Mouse (Mus musculus) myocyte (in vitro differentiated cells): ENCODE data around the gene Nkiras1. TPM values are rescaled to one million over a fixed set of nuclear protein-coding genes. Genes with fewer than 3 reads are reported as not detected.

Experiments used
- H3K27me3 ChIP-seq: one replicate; pipeline ENCODE4 v1.6.1; 2011; ENCODE audit not compliant: control insufficient read depth, insufficient read depth, insufficient read length
- H3K36me3 ChIP-seq: one replicate; pipeline ENCODE4 v1.6.1; 2011; ENCODE audit not compliant: control insufficient read depth, insufficient read depth
- H3K4me2 ChIP-seq: one replicate; pipeline ENCODE4 v1.6.1; 2011; ENCODE audit warnings: low read depth, control low read depth
- H3K4me3 ChIP-seq: one replicate; pipeline ENCODE4 v1.5.1; 2011; ENCODE audit warnings: mild to moderate bottlenecking, control low read depth, moderate library complexity
- H3K79me2 ChIP-seq: one replicate; pipeline ENCODE4 v1.6.1; 2011; ENCODE audit not compliant: control insufficient read depth, insufficient read depth
- H3ac ChIP-seq: one replicate; pipeline ENCODE4 v1.6.1; 2011; ENCODE audit not compliant: control insufficient read depth, insufficient read length
- CEBPB ChIP-seq: IDR thresholded peaks from 2 replicates; pipeline ENCODE4 v1.6.1; 2011; ENCODE audit warnings: mild to moderate bottlenecking, moderate library complexity; ENCODE audit not compliant: poor library complexity, insufficient read depth, severe bottlenecking
- E2F4 ChIP-seq: IDR thresholded peaks from one replicate; pipeline ENCODE4 v1.6.1; 2011; ENCODE audit warnings: mild to moderate bottlenecking, control low read depth, moderate library complexity; ENCODE audit not compliant: insufficient read depth
- MAX ChIP-seq: IDR thresholded peaks from one replicate; pipeline ENCODE4 v1.6.1; 2011; ENCODE audit warnings: low read depth, mild to moderate bottlenecking, control low read depth
- MYOD1 ChIP-seq, 3 experiments: IDR thresholded peaks; one replicate each; pipeline ENCODE4 v1.6.1; 2011; ENCODE audit warnings: control low read depth in 2 of 3, low read depth in 2 of 3, mild to moderate bottlenecking in 2 of 3, moderate library complexity in 1 of 3; ENCODE audit not compliant: insufficient read length in 2 of 3, control insufficient read depth in 1 of 3
- MYOG ChIP-seq, 3 experiments: IDR thresholded peaks; one replicate each; pipeline ENCODE4 v1.6.1; 2011; ENCODE audit warnings: control low read depth in 2 of 3, low read depth in 2 of 3, mild to moderate bottlenecking in 2 of 3; ENCODE audit not compliant: insufficient read length in 2 of 3, control insufficient read depth in 1 of 3, insufficient read depth in 1 of 3
- POLR2A ChIP-seq: IDR thresholded peaks from one replicate; pipeline ENCODE4 v1.6.1; 2011; ENCODE audit warnings: low read depth, mild to moderate bottlenecking, control low read depth, moderate library complexity; ENCODE audit not compliant: insufficient read length
- POLR2AphosphoS2 ChIP-seq: IDR thresholded peaks from one replicate; pipeline ENCODE4 v1.6.1; 2011; ENCODE audit warnings: low read depth, control low read depth; ENCODE audit not compliant: insufficient read length
- REST ChIP-seq: IDR thresholded peaks from one replicate; pipeline ENCODE4 v1.6.1; 2011; ENCODE audit warnings: mild to moderate bottlenecking, control low read depth, moderate library complexity; ENCODE audit not compliant: insufficient read depth, insufficient read length
- SRF ChIP-seq: IDR thresholded peaks from one replicate; pipeline ENCODE4 v1.6.1; 2011; ENCODE audit warnings: low read depth; ENCODE audit not compliant: control insufficient read depth, insufficient read length
- TCF12 ChIP-seq: IDR thresholded peaks from one replicate; pipeline ENCODE4 v1.6.1; 2011; ENCODE audit warnings: mild to moderate bottlenecking, control low read depth; ENCODE audit not compliant: poor library complexity, insufficient read depth, severe bottlenecking
- TCF3 ChIP-seq: IDR thresholded peaks from one replicate; pipeline ENCODE4 v1.6.1; 2011; ENCODE audit warnings: low read depth, control low read depth; ENCODE audit not compliant: insufficient read length
- USF1 ChIP-seq: IDR thresholded peaks from one replicate; pipeline ENCODE4 v1.6.1; 2011; ENCODE audit warnings: low read depth, mild to moderate bottlenecking, control low read depth, moderate library complexity
- polyA plus RNA-seq: library from polyadenylated mRNA; unstranded; fragments of >200 nt; fragmentation: generic; extraction: Trizol; gene quantifications from one replicate; pipeline ENCODE4 v1.2.1, GENCODE M21; 2012; ENCODE audit warnings: missing spikeins

The Nkiras1 gene
- polyA plus RNA-seq, 1 experiment, result 10.3 TPM

GRCm38 (mm10) chr14:18301591-18301990 lies 30.7 kb downstream of the Nkiras1 start:
- no peak overlapping the region for H3ac ChIP-seq
- TF ChIP-seq TCF12 (no peak), E2F4 (no peak), POLR2AphosphoS2 (no peak), SRF (no peak), USF1 (no peak), POLR2A (no peak)

GRCm38 (mm10) chr14:18302750-18303149 lies 31.8 kb downstream of the Nkiras1 start:
- no peak overlapping the region for H3K4me3 ChIP-seq
- H3K79me2 ChIP-seq, result peaks cover 4% of the 10 kb centered on the region
- no peak overlapping the region for H3ac ChIP-seq
- H3K27me3 ChIP-seq, result no peaks in the 10 kb centered on the region
- no peak overlapping the region for H3K4me2 ChIP-seq
- TF ChIP-seq REST (no peak), POLR2AphosphoS2 (no peak)
- no peaks in the 10 kb centered on the region for H3K36me3 ChIP-seq

More at GRCm38 (mm10) chr14:18301591-18301990, 30.7 kb downstream of the Nkiras1 start:
- no peak overlapping the region for H3K4me2 ChIP-seq
- no peak overlapping the region for H3K4me3 ChIP-seq
- no peaks in the 10 kb centered on the region for H3K27me3 ChIP-seq
- H3K36me3 ChIP-seq, result no peaks in the 10 kb centered on the region
- peaks cover 4% of the 10 kb centered on the region for H3K79me2 ChIP-seq

- H3K27me3 ChIP-seq, result no peaks in the 10 kb centered on the region
- H3K36me3 ChIP-seq, result no peaks in the 10 kb centered on the region
- no peak overlapping the region for H3K4me2 ChIP-seq
- peaks cover 6% of the 10 kb centered on the region for H3K79me2 ChIP-seq
- no peak for TF ChIP-seq MAX
- TF ChIP-seq TCF3, result no peak
- no peak for TF ChIP-seq TCF12
- peak in 2 of 3 experiments; percentile 38 to 59 for TF ChIP-seq MYOD1 (IDR thresholded peaks at IDR 0.05; ENCODE audit: control insufficient read depth in 1 of 3, insufficient read length in 2 of 3, low read depth in 2 of 3)
- TF ChIP-seq POLR2AphosphoS2, result no peak
- TF ChIP-seq SRF, result no peak
- TF ChIP-seq REST, result no peak
- peak in 2 of 3 experiments; percentile 46 to 59 for TF ChIP-seq MYOG (IDR thresholded peaks at IDR 0.05; ENCODE audit: control insufficient read depth in 1 of 3, insufficient read depth in 1 of 3, insufficient read length in 2 of 3, low read depth in 2 of 3)
- no peak for TF ChIP-seq E2F4
- TF ChIP-seq USF1, result no peak
- no peak overlapping the region for H3ac ChIP-seq
- no peak overlapping the region for H3K4me3 ChIP-seq
Observed at GRCm38 (mm10) chr14:18303262-18303661, 32.3 kb downstream of the Nkiras1 start.

GRCm38 (mm10) chr14:18304165-18304564 lies 33.2 kb downstream of the Nkiras1 start:
- Histone ChIP-seq H3K4me3 (no peak overlapping the region), H3K36me3 (no peaks in the 10 kb centered on the region), H3ac (no peak overlapping the region), H3K4me2 (no peak overlapping the region), H3K79me2 (peaks cover 6% of the 10 kb centered on the region), H3K27me3 (no peaks in the 10 kb centered on the region)
- TF ChIP-seq REST, result no peak
- TF ChIP-seq MAX, result no peak
- TF ChIP-seq TCF12, result no peak
- no peak for TF ChIP-seq POLR2AphosphoS2
- TF ChIP-seq POLR2A, result no peak
- TF ChIP-seq E2F4, result no peak
- no peak for TF ChIP-seq MYOG (IDR thresholded peaks at IDR 0.05; ENCODE audit: control insufficient read depth in 1 of 3, insufficient read depth in 1 of 3, insufficient read length in 2 of 3, low read depth in 2 of 3)
- no peak for TF ChIP-seq TCF3
- no peak for TF ChIP-seq MYOD1 (IDR thresholded peaks at IDR 0.05; ENCODE audit: control insufficient read depth in 1 of 3, insufficient read length in 2 of 3, low read depth in 2 of 3)
- no peak for TF ChIP-seq CEBPB
- no peak for TF ChIP-seq SRF
- no peak for TF ChIP-seq USF1

GRCm38 (mm10) chr14:18317457-18318411 lies 46.8 kb downstream of the Nkiras1 start:
- Histone ChIP-seq H3K4me3 (no peak overlapping the region), H3K36me3 (no peaks in the 10 kb centered on the region), H3ac (no peak overlapping the region), H3K4me2 (no peak overlapping the region), H3K27me3 (no peaks in the 10 kb centered on the region), H3K79me2 (peaks cover 23% of the 10 kb centered on the region)
- TF ChIP-seq MYOD1 (IDR thresholded peaks at IDR 0.05; ENCODE audit: control insufficient read depth in 1 of 3, insufficient read length in 2 of 3, low read depth in 2 of 3), result no peak
- TF ChIP-seq TCF12, result no peak
- no peak for TF ChIP-seq MAX
- no peak for TF ChIP-seq MYOG (IDR thresholded peaks at IDR 0.05; ENCODE audit: control insufficient read depth in 1 of 3, insufficient read depth in 1 of 3, insufficient read length in 2 of 3, low read depth in 2 of 3)
- TF ChIP-seq E2F4, result no peak
- no peak for TF ChIP-seq TCF3
- TF ChIP-seq SRF, result no peak
- no peak for TF ChIP-seq POLR2AphosphoS2
- no peak for TF ChIP-seq REST
- no peak for TF ChIP-seq POLR2A
- no peak for TF ChIP-seq USF1
- no peak for TF ChIP-seq CEBPB
